22 mouse cellular contexts compared by ENCODE assay signal in genomic region chr4:130917564-130917963, GRCm38 (mm10). TPM values are rescaled to one million over a fixed set of nuclear protein-coding genes. Genes with fewer than 3 reads are reported as not detected.
A peak's percentile ranks its signal among the peaks of the same experiment; 100 is the strongest.
DNase-seq lines count a peak whose midpoint lies in the region; ATAC-seq and TF ChIP-seq lines count a peak whose summit lies in the region.
"Had no signal": no experiment of that assay in that cellular context is flagged by ENCODE, and none has a peak within 500 bp of the region (broad histone marks: within the 10 kb centered on the region; RNA-seq: fewer than 3 reads in every experiment).

No protein-coding gene starts in this region.

- TF ChIP-seq RAD21 in MEL (IDR thresholded peaks at IDR 0.05; ENCODE audit: low read depth, low read length) = no peak

- H3K4me3 ChIP-seq in MEL (ENCODE audit: control insufficient read depth in 1 of 2, insufficient read depth in 1 of 2, low read depth in 2 of 2, low read length in 2 of 2) = no peak overlapping the region
- H3K4me3 ChIP-seq: forebrain, embryonic 10.5 days; midbrain, embryonic 10.5 days had no signal

- no peak for TF ChIP-seq CTCF in MEL (IDR thresholded peaks at IDR 0.05 in 2 of 3, conservative IDR thresholded peaks at IDR 0.05 in 1 of 3; ENCODE audit: control insufficient read depth in 1 of 3, insufficient read depth in 1 of 3, low read depth in 2 of 3, low read length in 3 of 3, poor library complexity in 1 of 3, severe bottlenecking in 1 of 3)

- H3K4me1 ChIP-seq in MEL (ENCODE audit: control insufficient read depth in 1 of 2, insufficient read depth in 2 of 2, low read length in 2 of 2) = peaks cover 13 to 55% of the 10 kb centered on the region in 2 experiments

- H3K27ac ChIP-seq in MEL (ENCODE audit: control insufficient read depth, low read depth, low read length) = peak overlapping the region; percentile 94
- H3K27ac ChIP-seq: forebrain, embryonic 10.5 days; hindbrain, embryonic 14.5 days; midbrain, embryonic 10.5 days had no signal

- peaks cover 0 to 61% of the 10 kb centered on the region in 2 experiments; a peak in 2 of 4 replicates for H3K36me3 ChIP-seq in MEL (ENCODE audit: control insufficient read depth in 1 of 2, insufficient read depth in 2 of 2, low read length in 2 of 2)
- H3K36me3 ChIP-seq: forebrain, embryonic 10.5 days; midbrain, embryonic 10.5 days had no signal

- H3K9me3 ChIP-seq in MEL (replicated peaks; ENCODE audit: insufficient read depth, low read length) = no peaks in the 10 kb centered on the region
- H3K9me3 ChIP-seq: forebrain, embryonic 10.5 days; midbrain, embryonic 10.5 days had no signal

- no peaks in the 10 kb centered on the region for H3K27me3 ChIP-seq in MEL (ENCODE audit: control insufficient read depth in 1 of 2, insufficient read depth in 2 of 2, low read length in 2 of 2)

- peak; percentile 15 for ATAC-seq in monocyte, adult 5-6 weeks (replicated peaks; ENCODE audit: insufficient number of reproducible peaks, low FRiP score, low TSS enrichment, poor library complexity, severe bottlenecking)
- ATAC-seq: forebrain, postnatal 0 days had no signal

- H3K79me2 ChIP-seq in MEL (ENCODE audit: control insufficient read depth, insufficient read depth, low read length, poor library complexity) = peaks cover 63% of the 10 kb centered on the region

- peak overlapping the region; percentile 1; the same call in 1 of the 2 replicates for H3K9ac ChIP-seq in MEL (ENCODE audit: control insufficient read depth, low read depth, low read length, poor library complexity, severe bottlenecking)
- H3K9ac ChIP-seq: forebrain, postnatal 0 days; hindbrain, embryonic 14.5 days had no signal

- no peak for TF ChIP-seq POLR2A in MEL (IDR thresholded peaks at IDR 0.05; ENCODE audit: control insufficient read depth in 1 of 2, insufficient read depth in 1 of 2, low read depth in 1 of 2, low read length in 2 of 2, poor library complexity in 1 of 2)

- TF ChIP-seq EP300 in MEL (IDR thresholded peaks at IDR 0.05; ENCODE audit: low read depth in 1 of 2, low read length in 2 of 2) = no peak

- DNase-seq in adrenal gland, postnatal 36 days = peak; percentile 17
- no peak for DNase-seq in adrenal gland, postnatal 4 days (ENCODE audit: low spot score in 2 of 2)
- peak; percentile 57 for DNase-seq in lung, postnatal 36 days
- no peak for DNase-seq in lung, postnatal 14 days
- no peak for DNase-seq in MEL (ENCODE audit: low read depth, low spot score)
- DNase-seq in embryo, embryonic 10 days (ENCODE audit: low spot score) = no peak
- DNase-seq: cerebellum, adult 11 months; cerebellum, postnatal 25 days; forebrain, postnatal 0 days; heart, postnatal 10 days; kidney, postnatal 4 days; retina, postnatal 1 day; right cerebral cortex, postnatal 4 days had no signal

TF ChIP-seq in MEL, 35 proteins besides CTCF, POLR2A, EP300 and RAD21:
- TF ChIP-seq E2F4 (IDR thresholded peaks at IDR 0.05; ENCODE audit: borderline replicate concordance, low read depth, low read length) (no peak), KAT2A (conservative IDR thresholded peaks at IDR 0.05; ENCODE audit: low read depth, low read length) (no peak)

RNA-seq across cellular contexts. Expression of gene Laptm5, which starts 4.6 kb away (rescaled TPM):
- total RNA-seq in adrenal gland, postnatal 36 days (2021) = 10 to 100 TPM; 21.7 to 31.3 TPM
- 10 to 100 TPM; 21.4 to 29.3 TPM for total RNA-seq in adrenal gland, postnatal 4 days (2021)
- total RNA-seq in MEL (2012; rRNA removed) = 101 and 116 TPM in 2 replicates
- polyA plus RNA-seq in MEL (2012; ENCODE audit: insufficient read depth in 1 of 2, insufficient read length in 2 of 2, low read depth in 1 of 2, low replicate concordance in 2 of 2, missing spikeins in 1 of 2) = 100 to 1,000 TPM; 234 to 696 TPM
- 420 to 631 TPM (median 540 TPM) in 3 replicates for total RNA-seq in monocyte, adult 5-6 weeks (2017)

RNA-seq across cellular contexts. Expression of gene Matn1, which starts 26.6 kb away (rescaled TPM):
- not detected for total RNA-seq in adrenal gland, postnatal 36 days (2021)
- not detected for total RNA-seq in adrenal gland, postnatal 4 days (2021)
- not detected in 2 replicates for total RNA-seq in MEL (2012; rRNA removed)
- polyA plus RNA-seq in MEL (2012; ENCODE audit: insufficient read depth in 1 of 2, insufficient read length in 2 of 2, low read depth in 1 of 2, low replicate concordance in 2 of 2, missing spikeins in 1 of 2) = not detected
- 0.39 to 0.96 TPM in 2 of 3 replicates, not detected in the other for total RNA-seq in monocyte, adult 5-6 weeks (2017)
- total RNA-seq: heart, postnatal 10 days; midbrain, postnatal 0 days had no signal
- polyA plus RNA-seq: forebrain, embryonic 10.5 days; gonadal fat pad, adult 2 months; heart, embryonic 11.5 days; hindbrain, embryonic 14.5 days; intestine, embryonic 14.5 days; midbrain, embryonic 10.5 days; testis, adult 2 months had no signal

Comparison
In these comparisons a context has a peak if more than half of its experiments do, and no peak if none do; other contexts are left out.
1. DNase-seq: peak in adrenal gland, postnatal 36 days (2 of 2) and lung, postnatal 36 days (single experiment); none in adrenal gland, postnatal 4 days (0 of 2), lung, postnatal 14 days (single experiment), MEL (single experiment) and embryo, embryonic 10 days (single experiment).